Mouse (Mus musculus): ENCODE results near the gene Vapa. TPM values are rescaled to one million over a fixed set of nuclear protein-coding genes. Genes with fewer than 3 reads are reported as not detected.

The Vapa gene
- polyA plus RNA-seq, 1 experiment, result 32.9 TPM

GRCm38 (mm10) chr17:65655608-65656007, 42.3 kb upstream of the Vapa start:
- 97% methylated on average over 4 of the region's 4 CpGs for WGBS
- Histone ChIP-seq H3K27me3 (ENCODE audit: control insufficient read depth, insufficient read depth, low read length) (no peaks in the 10 kb centered on the region), H3K4me1 (replicated peaks; ENCODE audit: control insufficient read depth, insufficient read depth, low read length) (peaks cover 8% of the 10 kb centered on the region), H3K36me3 (ENCODE audit: control insufficient read depth, insufficient read depth, low read length) (no peaks in the 10 kb centered on the region), H3K27ac (ENCODE audit: control insufficient read depth, insufficient read depth, low read length) (no peak overlapping the region), H3K4me3 (ENCODE audit: control insufficient read depth, insufficient read depth, low read length) (no peak overlapping the region)
- DNase-seq, result no peak
- TF ChIP-seq CTCF (IDR thresholded peaks at IDR 0.05; ENCODE audit: borderline replicate concordance, control insufficient read depth, extremely low read depth, insufficient read depth, low read length, poor library complexity), result no peak
- TF ChIP-seq POLR2A (IDR thresholded peaks at IDR 0.05; ENCODE audit: control insufficient read depth, extremely low read depth, insufficient read depth, low read length, poor library complexity), result no peak

DNA sequence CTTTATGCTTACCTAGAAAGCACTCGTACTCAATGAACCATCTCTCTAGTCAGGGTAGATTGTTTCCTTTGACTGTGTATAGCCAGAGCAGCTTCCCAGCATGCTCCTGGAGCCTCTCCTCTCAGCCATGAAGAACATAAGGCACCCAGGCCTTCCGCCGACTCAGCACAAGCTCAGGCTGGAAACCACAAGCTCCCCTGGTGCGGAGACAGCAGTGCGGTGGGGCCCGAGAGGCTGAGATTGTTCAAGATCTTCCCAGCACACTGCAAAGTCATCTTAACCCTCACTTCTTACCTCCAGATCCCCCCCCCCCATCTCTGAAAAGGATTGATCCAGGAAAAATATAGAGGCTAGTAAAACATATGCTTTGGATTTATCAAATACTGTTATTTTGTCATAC, 37.2 kb upstream of the Vapa start:
- H3K4me3 ChIP-seq (ENCODE audit: control insufficient read depth, insufficient read depth, low read length), result no peak overlapping the region
- TF ChIP-seq POLR2A (IDR thresholded peaks at IDR 0.05; ENCODE audit: control insufficient read depth, extremely low read depth, insufficient read depth, low read length, poor library complexity), result no peak
- TF ChIP-seq CTCF (IDR thresholded peaks at IDR 0.05; ENCODE audit: borderline replicate concordance, control insufficient read depth, extremely low read depth, insufficient read depth, low read length, poor library complexity), result no peak
- no peaks in the 10 kb centered on the region for H3K36me3 ChIP-seq (ENCODE audit: control insufficient read depth, insufficient read depth, low read length)
- H3K27ac ChIP-seq (ENCODE audit: control insufficient read depth, insufficient read depth, low read length), result no peak overlapping the region
- peaks cover 6% of the 10 kb centered on the region; the same call in 1 of the 2 replicates for H3K4me1 ChIP-seq (replicated peaks; ENCODE audit: control insufficient read depth, insufficient read depth, low read length)
- H3K27me3 ChIP-seq (ENCODE audit: control insufficient read depth, insufficient read depth, low read length), result no peaks in the 10 kb centered on the region
- no peak for DNase-seq
- 41% methylated on average over 6 of the region's 6 CpGs for WGBS

DNA sequence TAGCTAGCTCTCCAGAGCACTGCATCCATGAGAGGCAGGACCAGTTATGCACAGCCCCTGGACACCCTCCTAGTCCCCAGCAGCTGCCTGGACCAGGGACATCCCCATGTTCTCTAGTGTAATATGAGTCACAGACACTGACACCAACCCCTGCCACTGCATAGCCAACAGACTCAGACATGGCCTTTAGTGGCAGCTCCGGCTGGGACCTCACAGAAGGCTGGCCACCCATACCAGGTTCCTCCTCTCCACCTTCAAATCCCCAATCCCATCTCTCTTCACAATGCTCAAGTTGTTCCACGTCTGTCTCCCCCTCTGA, 35.8 kb upstream of the Vapa start:
- WGBS, result 97% methylated on average over 2 of the region's 2 CpGs
- Histone ChIP-seq H3K36me3 (ENCODE audit: control insufficient read depth, insufficient read depth, low read length) (no peaks in the 10 kb centered on the region), H3K4me1 (replicated peaks; ENCODE audit: control insufficient read depth, insufficient read depth, low read length) (peaks cover 6% of the 10 kb centered on the region; the same call in 1 of the 2 replicates), H3K4me3 (ENCODE audit: control insufficient read depth, insufficient read depth, low read length) (no peak overlapping the region), H3K27me3 (ENCODE audit: control insufficient read depth, insufficient read depth, low read length) (no peaks in the 10 kb centered on the region), H3K27ac (ENCODE audit: control insufficient read depth, insufficient read depth, low read length) (no peak overlapping the region)
- DNase-seq, result no peak
- TF ChIP-seq POLR2A (IDR thresholded peaks at IDR 0.05; ENCODE audit: control insufficient read depth, extremely low read depth, insufficient read depth, low read length, poor library complexity), result no peak
- no peak for TF ChIP-seq CTCF (IDR thresholded peaks at IDR 0.05; ENCODE audit: borderline replicate concordance, control insufficient read depth, extremely low read depth, insufficient read depth, low read length, poor library complexity)

DNA sequence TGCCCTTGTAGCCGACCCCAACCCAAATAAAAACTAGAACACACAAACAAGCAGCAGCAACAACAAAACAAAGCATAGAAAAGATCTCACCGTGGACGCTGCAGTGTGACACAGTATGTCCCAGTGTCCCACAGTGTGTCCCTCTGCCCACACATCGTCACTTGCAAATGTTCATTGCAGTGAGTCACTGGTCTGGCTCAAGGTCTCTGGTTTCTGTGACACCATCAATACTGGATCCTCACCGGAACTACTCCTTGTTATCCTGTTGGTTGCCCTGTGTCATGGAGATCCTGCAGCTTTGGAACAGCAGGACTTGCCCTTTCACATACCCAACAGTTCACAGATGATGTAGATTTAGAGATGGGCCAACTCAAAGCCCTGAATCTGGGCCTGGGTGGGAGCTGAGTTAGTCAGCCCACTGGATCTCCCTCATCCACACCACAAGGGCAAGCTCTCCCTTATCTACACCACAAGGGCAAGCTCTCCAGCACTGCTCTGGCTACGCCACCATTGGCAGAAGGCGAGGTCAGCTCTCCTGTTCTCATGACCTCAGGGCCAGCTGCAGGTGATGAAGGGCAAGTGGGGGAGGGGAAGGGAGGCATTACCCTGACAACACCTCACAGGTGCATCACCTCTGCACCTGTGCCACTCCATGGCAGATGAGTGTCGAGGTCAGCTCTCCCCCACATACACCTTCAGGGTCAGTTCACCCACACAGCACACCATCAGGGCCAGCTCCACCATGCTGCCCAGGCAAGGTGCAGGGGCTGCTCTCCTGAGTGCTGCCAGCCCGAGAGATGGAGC, 35.2 kb upstream of the Vapa start:
- TF ChIP-seq POLR2A (IDR thresholded peaks at IDR 0.05; ENCODE audit: control insufficient read depth, extremely low read depth, insufficient read depth, low read length, poor library complexity) (no peak), CTCF (IDR thresholded peaks at IDR 0.05; ENCODE audit: borderline replicate concordance, control insufficient read depth, extremely low read depth, insufficient read depth, low read length, poor library complexity) (no peak)
- H3K4me3 ChIP-seq (ENCODE audit: control insufficient read depth, insufficient read depth, low read length), result no peak overlapping the region

DNA sequence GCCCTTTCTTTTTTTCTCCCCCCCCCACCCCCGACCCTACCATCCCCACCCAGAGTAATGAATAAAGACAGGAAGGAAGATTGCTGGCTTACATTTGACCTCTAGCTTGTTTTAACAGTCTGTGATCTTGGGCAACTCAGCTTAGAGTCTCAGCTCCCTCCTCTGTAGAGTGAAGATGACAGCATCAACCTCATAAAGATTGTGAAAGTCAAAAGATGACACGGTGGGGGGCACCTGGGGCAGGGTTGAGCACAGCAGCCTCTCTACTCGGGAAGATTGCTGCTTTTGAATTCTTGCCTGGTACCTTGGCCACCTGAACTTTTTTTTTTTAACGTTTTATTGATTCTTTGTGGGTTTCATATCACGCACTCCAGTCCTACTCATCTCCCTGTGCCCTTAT, 34.6 kb upstream of the Vapa start:
- peaks cover 6% of the 10 kb centered on the region; the same call in 1 of the 2 replicates for H3K4me1 ChIP-seq (replicated peaks; ENCODE audit: control insufficient read depth, insufficient read depth, low read length)
- no peak for TF ChIP-seq CTCF (IDR thresholded peaks at IDR 0.05; ENCODE audit: borderline replicate concordance, control insufficient read depth, extremely low read depth, insufficient read depth, low read length, poor library complexity)
- TF ChIP-seq POLR2A (IDR thresholded peaks at IDR 0.05; ENCODE audit: control insufficient read depth, extremely low read depth, insufficient read depth, low read length, poor library complexity), result no peak
- no peaks in the 10 kb centered on the region for H3K27me3 ChIP-seq (ENCODE audit: control insufficient read depth, insufficient read depth, low read length)
- DNase-seq, result no peak
- no peak overlapping the region for H3K4me3 ChIP-seq (ENCODE audit: control insufficient read depth, insufficient read depth, low read length)
- H3K36me3 ChIP-seq (ENCODE audit: control insufficient read depth, insufficient read depth, low read length), result no peaks in the 10 kb centered on the region
- WGBS, result 52% methylated on average over 5 of the region's 5 CpGs
- H3K27ac ChIP-seq (ENCODE audit: control insufficient read depth, insufficient read depth, low read length), result no peak overlapping the region

More for the DNA sequence above, 35.2 kb upstream of the Vapa start:
- no peak for DNase-seq
- no peak overlapping the region for H3K27ac ChIP-seq (ENCODE audit: control insufficient read depth, insufficient read depth, low read length)
- no peaks in the 10 kb centered on the region for H3K27me3 ChIP-seq (ENCODE audit: control insufficient read depth, insufficient read depth, low read length)
- H3K36me3 ChIP-seq (ENCODE audit: control insufficient read depth, insufficient read depth, low read length), result no peaks in the 10 kb centered on the region
- 91% methylated on average over 9 of the region's 9 CpGs for whole genome bisulfite sequencing
- peaks cover 6% of the 10 kb centered on the region; the same call in 1 of the 2 replicates for H3K4me1 ChIP-seq (replicated peaks; ENCODE audit: control insufficient read depth, insufficient read depth, low read length)

- H3K36me3 ChIP-seq (ENCODE audit: control insufficient read depth, insufficient read depth, low read length), result no peaks in the 10 kb centered on the region
- no peaks in the 10 kb centered on the region for H3K27me3 ChIP-seq (ENCODE audit: control insufficient read depth, insufficient read depth, low read length)
- no peak overlapping the region for H3K27ac ChIP-seq (ENCODE audit: control insufficient read depth, insufficient read depth, low read length)
- no peak overlapping the region for H3K4me3 ChIP-seq (ENCODE audit: control insufficient read depth, insufficient read depth, low read length)
- peaks cover 6% of the 10 kb centered on the region; the same call in 1 of the 2 replicates for H3K4me1 ChIP-seq (replicated peaks; ENCODE audit: control insufficient read depth, insufficient read depth, low read length)
- 95% methylated on average over 6 of the region's 6 CpGs for WGBS
- TF ChIP-seq CTCF (IDR thresholded peaks at IDR 0.05; ENCODE audit: borderline replicate concordance, control insufficient read depth, extremely low read depth, insufficient read depth, low read length, poor library complexity) (no peak), POLR2A (IDR thresholded peaks at IDR 0.05; ENCODE audit: control insufficient read depth, extremely low read depth, insufficient read depth, low read length, poor library complexity) (no peak)
- DNase-seq, result no peak
These were observed 33.9 kb upstream of the Vapa start for GRCm38 (mm10) chr17:65647226-65647625.

Measured in thymus, adult 2 months (tissue).